Mouse (Mus musculus): ENCODE measurements around the gene Casz1.

Gene Casz1

DNA sequence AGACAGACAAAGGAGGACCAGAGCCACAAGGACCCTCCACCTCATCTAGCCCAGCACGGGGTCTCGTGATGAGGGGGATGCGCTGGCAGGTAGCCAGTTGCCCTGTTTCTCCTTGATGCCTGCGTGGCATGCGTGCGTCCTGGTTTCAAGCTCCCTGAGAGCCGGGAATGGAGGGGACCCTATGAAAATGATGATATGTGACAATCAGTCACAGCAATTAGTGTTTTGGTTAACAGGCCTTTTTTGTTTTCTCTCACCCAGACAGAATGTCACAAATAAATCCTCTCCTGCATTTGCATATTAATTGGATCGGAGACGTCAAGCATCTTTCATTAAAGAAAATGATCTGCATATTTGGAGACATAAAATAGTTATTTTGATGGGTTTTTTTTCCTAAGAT is 71.9 kb downstream of the Casz1 start:
- in situ Hi-C loops (cut with MboI, MseI), result no loop called here

DNA sequence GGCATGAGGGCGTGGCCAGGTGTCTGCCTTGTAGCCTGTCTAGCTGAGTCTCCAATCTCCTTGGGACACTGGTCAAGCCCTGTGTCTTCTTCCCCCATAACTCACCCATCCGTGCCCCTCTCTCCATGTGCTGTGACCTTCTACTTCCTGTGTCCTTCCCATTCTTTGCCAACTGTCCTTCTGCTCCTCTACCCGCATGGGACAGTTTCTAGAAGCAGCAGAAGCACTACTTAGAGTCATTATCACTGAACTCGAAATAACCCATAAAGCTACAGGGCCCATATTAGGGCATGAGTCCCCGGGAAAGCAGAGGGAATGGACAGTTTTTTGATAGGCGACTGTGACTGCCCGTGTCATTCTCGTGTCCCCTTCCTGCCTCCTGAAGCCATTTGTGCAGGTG is 72.6 kb downstream of the Casz1 start:
- in situ Hi-C loops (cut with MboI, MseI), result no loop called here

DNA sequence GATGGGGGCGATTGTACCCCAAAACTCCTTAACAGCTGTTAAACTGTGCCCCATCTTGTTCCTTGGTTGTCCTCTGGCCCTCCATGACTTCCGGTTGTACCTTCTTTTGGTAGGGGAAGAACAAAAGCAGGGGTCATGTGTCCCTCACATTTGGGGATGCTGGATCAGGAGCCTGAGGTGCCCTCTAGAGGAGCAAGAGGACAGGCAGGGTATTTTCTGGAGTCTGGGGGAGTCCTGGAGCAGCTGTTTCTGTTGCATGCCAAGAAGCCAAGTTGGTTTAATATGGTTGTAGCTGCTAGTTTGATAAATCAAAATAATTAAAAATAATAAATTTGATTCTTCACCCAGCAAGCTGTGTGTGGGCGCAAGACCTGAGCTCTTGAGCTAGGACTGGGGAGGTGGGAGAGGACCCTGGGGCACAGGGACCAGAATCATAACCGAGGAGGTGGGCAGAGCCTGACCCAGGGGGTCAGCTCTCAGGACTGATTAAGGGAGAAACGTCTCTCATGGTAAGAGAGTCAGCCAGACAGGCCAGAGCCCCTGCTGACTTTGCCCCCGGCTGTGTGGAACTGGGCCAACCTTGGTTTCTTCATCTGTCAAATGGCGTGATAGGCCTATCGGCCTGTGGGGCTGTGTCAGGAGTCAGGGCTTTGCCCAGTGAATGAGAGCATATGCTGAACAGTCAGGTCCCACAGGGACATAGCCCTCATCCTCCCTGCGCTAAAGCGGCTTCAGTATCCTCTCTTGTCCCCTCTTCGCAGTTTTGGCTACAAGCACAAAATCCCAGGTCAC is 74.2 kb downstream of the Casz1 start:
- in situ Hi-C loops (cut with MboI, MseI), result no loop called here

DNA sequence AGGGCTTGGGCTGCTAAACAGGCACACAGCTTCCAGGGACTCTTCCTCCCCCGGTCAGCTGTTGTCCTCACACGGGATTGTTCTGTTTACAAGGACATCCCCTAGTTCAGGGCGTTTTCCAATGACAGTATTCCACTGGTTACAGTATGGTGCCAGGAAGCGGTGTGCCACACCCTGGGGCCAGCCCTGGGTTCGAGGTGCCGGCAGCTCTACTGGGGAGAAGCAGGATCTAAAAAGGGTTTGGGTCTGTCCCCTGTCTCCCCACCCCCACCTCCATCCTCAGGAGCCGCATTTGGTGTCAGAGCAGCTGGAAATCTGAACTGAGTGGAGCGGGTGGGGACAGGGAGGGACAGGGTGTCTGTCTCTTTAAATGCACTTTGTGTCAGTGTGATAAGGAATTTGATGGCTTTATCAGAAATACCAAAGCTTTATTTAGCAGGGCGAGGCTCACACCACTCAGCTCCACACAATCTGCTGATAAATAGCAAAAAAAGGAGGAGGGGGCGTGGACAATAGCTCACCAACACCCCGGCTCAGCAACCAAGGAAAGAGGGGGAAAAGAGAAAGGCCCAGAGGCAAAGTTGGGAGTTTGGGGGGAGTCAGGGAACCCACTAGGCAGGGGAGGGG is 74.9 kb downstream of the Casz1 start:
- in situ Hi-C loops (cut with MboI, MseI), result no loop called here

GRCm38 (mm10) chr4:148879631-148880030 is 75.4 kb downstream of the Casz1 start:
- in situ Hi-C loops (cut with MboI, MseI), result no loop called here

GRCm38 (mm10) chr4:148881001-148881669 is 76.9 kb downstream of the Casz1 start:
- in situ Hi-C loops (cut with MboI, MseI), result no loop called here

DNA sequence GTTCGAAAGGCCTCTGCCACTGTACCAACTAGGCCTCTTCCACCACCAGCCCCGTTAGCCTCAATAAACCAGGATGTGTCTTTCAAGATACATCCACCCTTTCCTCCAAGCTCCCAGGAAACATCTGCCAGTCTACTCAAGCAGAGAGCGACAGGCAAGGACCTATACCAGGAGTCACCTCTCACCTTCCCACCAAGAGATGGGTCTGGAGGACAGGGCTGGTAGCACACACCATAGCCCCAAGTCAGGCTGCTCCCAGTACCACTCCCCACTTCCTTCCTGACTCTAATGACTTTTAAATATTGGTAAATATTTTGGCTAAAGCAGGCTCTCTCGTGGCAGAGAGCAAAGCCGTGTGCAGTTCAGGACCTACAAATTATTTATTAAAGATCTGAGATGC is 77.6 kb downstream of the Casz1 start:
- in situ Hi-C loops (cut with MboI, MseI), result no loop called here

DNA sequence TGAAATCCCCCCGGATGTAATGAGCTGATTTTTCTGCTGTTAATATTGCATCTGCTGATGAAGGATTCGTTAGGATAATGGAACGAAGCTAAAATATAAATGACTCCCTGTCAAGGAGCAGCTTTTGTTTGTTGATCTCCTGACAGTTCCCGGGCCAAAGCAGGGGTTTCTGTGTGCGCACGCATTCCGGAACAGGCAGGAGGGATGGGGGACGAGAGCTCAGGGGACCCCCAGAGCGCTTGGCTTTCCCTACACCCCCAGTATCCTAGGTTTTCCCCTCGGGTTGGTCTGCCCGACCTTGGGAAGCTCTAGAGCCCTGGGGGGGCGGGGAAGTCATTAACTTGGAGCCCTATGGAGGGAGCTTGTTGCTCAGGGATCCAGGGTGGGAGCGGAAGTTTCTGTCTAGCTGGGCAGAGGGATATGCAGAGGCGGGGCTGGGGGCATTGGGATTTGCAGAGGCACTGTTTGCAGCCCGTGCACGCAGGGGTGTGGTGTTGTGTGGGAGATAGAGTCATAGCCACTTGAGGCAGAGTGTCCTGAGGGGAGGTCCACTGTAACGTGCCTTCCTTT is 78.2 kb downstream of the Casz1 start:
- in situ Hi-C loops (cut with MboI, MseI), result no loop called here

- in situ Hi-C loops (cut with MboI, MseI), result no loop called here
These were observed 80.4 kb downstream of the Casz1 start for GRCm38 (mm10) chr4:148884596-148884995.

DNA sequence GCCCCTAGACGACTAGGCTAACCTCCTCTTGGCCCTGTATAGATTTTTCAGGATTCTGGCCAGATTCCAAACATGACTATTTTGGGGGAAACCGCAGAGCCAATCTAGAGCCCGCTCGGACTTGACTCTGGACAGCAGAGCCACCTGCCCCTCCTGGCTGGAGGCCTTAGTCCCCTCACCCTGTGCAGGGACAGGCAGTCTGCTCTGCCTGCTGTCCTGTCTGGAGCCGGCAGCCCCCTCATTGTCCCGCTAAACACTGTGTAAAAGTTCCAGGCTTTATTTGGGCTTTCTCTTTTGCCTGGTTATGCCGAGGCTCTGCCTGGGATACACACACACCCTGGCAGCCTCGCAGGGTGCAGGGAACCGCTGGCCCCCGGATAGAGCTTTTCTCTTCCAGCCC is 81.2 kb downstream of the Casz1 start:
- in situ Hi-C loops (cut with MboI, MseI), result no loop called here

- in situ Hi-C loops (cut with MboI, MseI), result no loop called here
These were observed 81.8 kb downstream of the Casz1 start for GRCm38 (mm10) chr4:148885921-148886540.

DNA sequence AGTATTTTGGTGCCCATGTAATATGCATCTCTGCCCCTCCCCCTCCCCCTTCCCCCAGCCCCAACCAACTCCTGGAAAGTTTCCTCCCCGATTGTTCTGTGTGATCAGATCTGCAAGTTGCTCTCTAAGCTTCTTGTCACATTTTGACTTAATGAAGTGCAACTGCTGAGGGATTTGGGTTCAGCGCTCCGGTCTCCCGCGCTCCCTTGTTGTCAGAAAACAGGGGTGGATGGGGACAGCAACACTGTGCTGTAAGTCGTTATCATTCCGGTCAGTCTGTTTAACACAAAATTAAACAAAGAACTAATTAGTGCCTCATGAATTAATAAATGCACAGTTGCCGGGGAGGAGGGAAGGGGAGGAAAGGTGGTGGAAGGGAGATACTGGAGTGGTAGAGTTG is 84.0 kb downstream of the Casz1 start:
- in situ Hi-C loops (cut with MboI, MseI), result no loop called here

DNA sequence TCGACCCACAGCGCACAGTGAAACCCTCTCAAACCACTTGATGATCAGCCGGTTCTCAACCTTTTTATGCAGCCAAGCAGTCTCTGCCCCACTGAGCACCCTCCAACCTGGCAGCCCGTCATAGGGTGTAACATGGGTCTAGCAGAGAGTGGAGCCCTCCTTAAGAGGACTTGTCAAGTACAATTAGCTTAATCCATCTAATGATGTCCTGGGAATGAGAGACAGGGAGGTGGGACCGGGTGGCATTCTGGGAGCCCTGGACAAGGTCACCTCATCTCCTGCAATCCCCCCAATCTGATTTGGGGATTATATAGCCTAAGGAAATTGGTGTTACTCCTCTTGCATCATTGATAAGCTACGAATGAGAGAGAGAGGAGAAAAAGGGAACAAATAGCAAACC is 84.8 kb downstream of the Casz1 start:
- in situ Hi-C loops (cut with MboI, MseI), result no loop called here

DNA sequence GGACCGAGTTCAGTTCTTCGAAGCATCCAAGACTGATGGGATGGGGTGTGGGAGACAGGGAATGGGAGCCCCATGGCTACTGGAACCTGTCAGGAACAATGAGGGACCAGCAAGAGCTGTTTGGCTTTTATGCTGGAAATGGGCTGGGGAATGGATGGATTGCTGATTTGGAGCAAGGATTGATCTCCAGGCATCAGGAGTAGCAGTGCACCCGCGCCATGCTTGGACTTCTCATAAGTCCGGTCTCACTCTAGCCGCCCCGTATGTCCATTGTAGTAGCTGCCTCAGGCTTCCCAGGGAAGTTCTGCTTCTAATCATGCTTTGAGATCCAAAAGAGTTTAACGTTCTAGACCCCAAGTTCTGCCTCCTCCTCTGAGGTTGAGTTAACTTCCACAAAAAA is 86.2 kb downstream of the Casz1 start:
- in situ Hi-C loops (cut with MboI, MseI), result no loop called here

DNA sequence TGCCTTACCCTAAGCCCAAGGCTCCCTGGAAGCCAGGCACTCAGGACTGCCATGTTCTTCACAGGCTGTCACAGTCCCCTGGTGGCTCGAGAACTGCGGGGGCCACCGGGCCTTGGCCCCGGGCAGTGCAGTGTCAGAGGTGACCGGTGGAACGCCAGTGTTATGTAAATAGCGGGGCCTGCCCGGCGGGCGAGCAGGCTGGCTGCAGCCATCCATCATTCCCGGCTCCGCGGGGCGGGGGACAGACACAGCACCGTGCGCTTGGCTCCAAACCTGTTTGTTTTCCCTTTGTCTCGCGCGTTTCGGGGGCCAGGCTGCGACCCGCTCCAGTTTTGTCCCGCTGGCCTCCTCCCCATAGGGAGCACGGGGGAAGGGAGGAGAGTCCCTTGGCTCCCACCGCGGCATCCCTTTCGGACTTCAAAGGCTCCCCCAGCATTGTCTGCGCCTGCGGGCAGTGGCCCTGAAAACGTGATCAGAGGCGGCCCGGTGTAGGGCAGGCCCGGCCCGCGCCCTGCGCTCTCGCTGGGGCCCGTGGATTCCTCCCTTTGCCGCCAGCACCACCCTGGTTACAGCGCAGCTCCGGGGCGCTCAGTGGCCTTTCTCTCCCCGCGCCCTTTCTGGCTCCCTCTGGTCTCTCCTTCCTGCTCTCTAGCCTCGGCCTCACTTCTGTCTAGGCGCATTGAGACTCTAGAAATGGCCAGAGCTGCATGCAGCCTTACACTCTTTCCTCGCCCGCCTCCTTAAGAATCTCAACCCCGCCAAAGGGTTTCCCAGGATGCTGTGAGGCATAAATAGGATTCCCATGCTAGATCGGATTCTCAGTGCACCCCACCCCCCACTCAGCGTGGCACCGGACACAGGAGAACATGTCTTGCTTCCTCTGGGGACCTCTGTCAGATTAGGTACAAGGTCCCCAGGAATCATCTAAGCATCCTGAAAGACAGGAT is 86.9 kb downstream of the Casz1 start:
- in situ Hi-C loops (cut with MboI, MseI), result no loop called here

DNA sequence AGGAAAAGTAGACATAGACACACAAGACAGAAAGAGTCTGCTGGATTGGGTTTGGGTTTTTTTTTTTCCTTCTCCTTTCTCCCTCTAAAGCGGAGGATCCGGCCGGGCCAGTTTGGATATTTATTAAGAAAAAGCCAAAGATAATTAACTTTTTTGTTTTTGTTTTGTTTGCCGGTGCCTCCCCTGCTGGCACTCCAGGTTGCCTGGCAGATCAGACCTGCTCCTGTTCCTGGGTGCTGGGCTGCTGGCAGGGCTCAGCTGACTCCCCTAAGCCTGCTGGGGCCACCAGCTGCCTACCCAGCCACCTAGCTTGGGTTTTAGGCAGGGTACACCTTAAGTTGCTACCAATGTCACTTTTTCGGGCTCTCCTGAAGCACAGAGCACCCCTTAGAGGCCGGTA is 91.9 kb downstream of the Casz1 start:
- in situ Hi-C loops (cut with MboI, MseI), result no loop called here

DNA sequence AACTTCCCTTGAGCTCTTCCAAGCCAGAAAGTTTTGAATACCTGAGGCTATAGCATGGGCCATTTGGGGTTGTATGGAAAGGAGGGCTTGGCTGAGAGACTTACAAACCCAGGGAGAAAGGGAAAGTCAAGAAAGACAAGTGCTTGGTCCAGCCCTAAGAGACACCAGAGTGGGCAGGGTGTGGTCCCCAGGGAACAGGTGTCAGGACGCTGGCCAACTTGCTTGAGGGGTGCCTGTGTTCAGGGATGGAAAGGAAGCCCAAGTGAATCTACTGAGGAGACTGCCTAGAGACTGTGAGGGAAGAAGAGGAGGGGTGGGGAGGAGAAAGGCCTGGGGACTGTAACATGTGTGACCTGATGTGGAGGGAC is 95.7 kb downstream of the Casz1 start:
- in situ Hi-C loops (cut with MboI, MseI), result no loop called here

DNA sequence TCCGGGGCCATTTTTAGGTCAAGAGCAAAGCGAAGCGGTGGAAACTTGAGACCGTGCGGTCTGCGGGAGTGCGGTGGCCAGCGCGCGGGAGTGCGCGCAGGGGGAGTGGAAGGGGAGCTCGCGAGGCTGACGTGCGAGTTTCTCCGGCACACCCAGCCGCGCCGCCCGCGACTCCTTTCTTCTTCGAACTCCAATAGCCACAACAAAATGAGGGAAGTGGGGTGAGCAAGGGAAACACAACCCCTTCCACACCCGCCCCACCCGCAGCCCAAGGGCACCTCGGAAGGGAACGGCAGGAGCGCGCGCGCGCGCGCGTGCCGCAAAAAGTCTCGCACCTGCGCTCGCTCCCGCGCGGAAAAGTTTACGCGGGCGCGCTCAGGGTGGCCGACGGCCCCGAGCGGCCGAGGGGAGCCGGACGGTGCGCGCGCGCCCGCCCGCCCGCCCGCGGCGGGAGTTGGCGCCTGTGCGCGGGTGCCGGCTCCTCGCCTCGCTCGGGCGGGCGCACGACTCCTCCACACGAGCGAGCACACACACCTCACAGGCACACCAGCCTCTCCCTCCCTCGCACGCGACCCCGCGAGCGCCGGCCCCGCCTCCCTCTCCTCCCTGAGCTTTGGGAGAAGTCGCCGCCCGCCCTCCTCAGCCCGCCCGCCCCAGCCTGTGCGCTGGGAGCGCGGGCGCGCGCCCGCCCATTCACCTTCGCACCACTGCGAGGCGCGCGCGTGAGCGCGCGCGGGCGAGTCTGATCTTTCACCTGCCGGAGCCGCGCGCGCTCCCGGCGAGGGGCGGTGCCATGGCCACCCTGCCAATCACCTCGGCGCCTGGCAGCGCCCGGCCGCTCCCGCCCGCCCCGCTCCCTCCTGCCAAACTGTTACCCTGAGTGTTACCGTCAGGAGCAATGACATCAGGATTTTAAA is 96.3 kb downstream of the Casz1 start:
- in situ Hi-C loops (cut with MboI, MseI), result no loop called here

- in situ Hi-C loops (cut with MboI, MseI), result no loop called here
These were observed 97.2 kb downstream of the Casz1 start for GRCm38 (mm10) chr4:148901275-148902052.
